Mouse (Mus musculus) G1E (cell line): ENCODE data around the gene Slc37a3. TPM values are rescaled to one million over a fixed set of nuclear protein-coding genes. Genes with fewer than 3 reads are reported as not detected.

Experiments used
- ATAC-seq: 2 replicates; pipeline ENCODE4 v1.8.0; 2016; ENCODE audit warnings: mild to moderate bottlenecking; ENCODE audit not compliant: insufficient number of reproducible peaks, poor library complexity, low FRiP score, severe bottlenecking; ENCODE audit errors: extremely low read depth
- DNase-seq: peaks from one replicate; pipeline ENCODE4 v3.0.0; 2012; ENCODE audit warnings: low spot score
- H3K27me3 ChIP-seq: 2 replicates; pipeline ENCODE4 v1.6.1; 2012; ENCODE audit warnings: mild to moderate bottlenecking, low read length, inconsistent platforms; ENCODE audit not compliant: insufficient read depth
- H3K36me3 ChIP-seq: replicated peaks from 2 replicates; pipeline ENCODE3; 2012; ENCODE audit warnings: mild to moderate bottlenecking, inconsistent platforms
- H3K4me1 ChIP-seq: 2 replicates; pipeline ENCODE4 v1.6.1; 2012; ENCODE audit warnings: low read depth, low read length, inconsistent platforms, mixed read lengths; ENCODE audit not compliant: insufficient read depth
- H3K4me3 ChIP-seq: 2 replicates; pipeline ENCODE4 v1.5.1; 2012; ENCODE audit warnings: low read depth, mild to moderate bottlenecking, inconsistent platforms, low read length, moderate library complexity, mixed read lengths
- H3K9me3 ChIP-seq: replicated peaks from 2 replicates; pipeline ENCODE4 v1.6.1; 2012; ENCODE audit warnings: inconsistent platforms
- CTCF ChIP-seq: IDR thresholded peaks from 2 replicates; pipeline ENCODE4 v1.5.1; 2012; ENCODE audit warnings: low read depth, low read length, inconsistent platforms, mixed read lengths
- GATA1 ChIP-seq: IDR thresholded peaks from 2 replicates; pipeline ENCODE4 v1.6.1; 2012; ENCODE audit warnings: borderline replicate concordance, low read length, inconsistent platforms, mixed read lengths
- GATA2 ChIP-seq: IDR thresholded peaks from 2 replicates; pipeline ENCODE4 v1.6.1; 2012; ENCODE audit warnings: low read depth, low read length, inconsistent platforms, borderline replicate concordance
- POLR2AphosphoS5 ChIP-seq: IDR thresholded peaks from 2 replicates; pipeline ENCODE4 v1.6.1; 2012; ENCODE audit warnings: low read depth, low read length, inconsistent platforms; ENCODE audit not compliant: insufficient replicate concordance
- TAL1 ChIP-seq: conservative IDR thresholded peaks from 2 replicates; pipeline ENCODE4 v1.6.1; 2012; ENCODE audit warnings: low read depth, low read length, inconsistent platforms, mixed read lengths
- polyA plus RNA-seq: library from polyadenylated mRNA; stranded (reverse); fragments of >175 nt; gene quantifications from 2 replicates; pipeline ENCODE4 v1.2.3, GENCODE M21; 2012
- total RNA-seq, 2 experiments: library from RNA; stranded (forward) in 1 of 2; stranded (reverse) in 1 of 2; fragments of 200-1000 nt in 1 of 2; fragments of >200 nt in 1 of 2; fragmentation: Nextera tagmentation in 1 of 2; gene quantifications; 2 replicates each; pipeline ENCODE4 v1.2.3; 2014 to 2017

Slc37a3 gene
- total and polyA plus RNA-seq, 3 experiments: 2.1 to 22.4 (median 18.0) TPM

GRCm38 (mm10) chr6:39301484-39301883 is 76.0 kb downstream of the Slc37a3 start:
- TF ChIP-seq GATA2 (no peak), CTCF (no peak), GATA1 (no peak), POLR2AphosphoS5 (no peak), TAL1 (no peak)
- ATAC-seq (peak; percentile 28), DNase-seq (peak; percentile 8)
- Histone ChIP-seq H3K36me3 (no peaks in the 10 kb centered on the region), H3K27me3 (peaks cover 22% of the 10 kb centered on the region), H3K4me3 (no peak overlapping the region), H3K4me1 (no peaks in the 10 kb centered on the region; the same call in 1 of the 2 replicates), H3K9me3 (no peaks in the 10 kb centered on the region)

- peaks cover 14% of the 10 kb centered on the region for H3K27me3 ChIP-seq
- no peaks in the 10 kb centered on the region; the same call in 1 of the 2 replicates for H3K4me1 ChIP-seq
- H3K4me3 ChIP-seq: no peak overlapping the region
- H3K9me3 ChIP-seq: no peaks in the 10 kb centered on the region
- no peak for ATAC-seq
- no peak for DNase-seq
- TF ChIP-seq GATA2 (no peak), GATA1 (no peak), TAL1 (no peak), POLR2AphosphoS5 (no peak), CTCF (no peak)
- H3K36me3 ChIP-seq: no peaks in the 10 kb centered on the region
Measured at GRCm38 (mm10) chr6:39297079-39297478, 80.4 kb downstream of the Slc37a3 start.

GRCm38 (mm10) chr6:39296474-39296873 is 81.0 kb downstream of the Slc37a3 start:
- Histone ChIP-seq H3K9me3 (no peaks in the 10 kb centered on the region), H3K4me3 (no peak overlapping the region), H3K27me3 (peaks cover 15% of the 10 kb centered on the region), H3K36me3 (no peaks in the 10 kb centered on the region), H3K4me1 (no peaks in the 10 kb centered on the region; the same call in 1 of the 2 replicates)
- TF ChIP-seq TAL1: no peak
- TF ChIP-seq CTCF: no peak
- no peak for TF ChIP-seq GATA2
- no peak for TF ChIP-seq GATA1
- TF ChIP-seq POLR2AphosphoS5: no peak
- ATAC-seq: no peak
- no peak for DNase-seq

- no peaks in the 10 kb centered on the region for H3K36me3 ChIP-seq
- no peak for DNase-seq
- H3K27me3 ChIP-seq: peaks cover 14% of the 10 kb centered on the region
- no peak overlapping the region for H3K4me3 ChIP-seq
- TF ChIP-seq GATA2 (no peak), CTCF (no peak), POLR2AphosphoS5 (no peak), TAL1 (no peak), GATA1 (no peak)
- no peak for ATAC-seq
- H3K9me3 ChIP-seq: no peaks in the 10 kb centered on the region
- no peaks in the 10 kb centered on the region; the same call in 1 of the 2 replicates for H3K4me1 ChIP-seq
Measured at GRCm38 (mm10) chr6:39295727-39296411, 81.6 kb downstream of the Slc37a3 start.

- no peak for DNase-seq
- H3K9me3 ChIP-seq: no peaks in the 10 kb centered on the region
- no peaks in the 10 kb centered on the region for H3K36me3 ChIP-seq
- H3K27me3 ChIP-seq: peaks cover 9% of the 10 kb centered on the region
- TF ChIP-seq GATA1 (no peak), POLR2AphosphoS5 (no peak), CTCF (no peak), GATA2 (no peak), TAL1 (no peak)
- ATAC-seq: no peak
- H3K4me1 ChIP-seq: peaks cover 4% of the 10 kb centered on the region; the same call in 1 of the 2 replicates
- H3K4me3 ChIP-seq: no peak overlapping the region
Measured at GRCm38 (mm10) chr6:39289721-39290120, 87.8 kb downstream of the Slc37a3 start.

GRCm38 (mm10) chr6:39287782-39288181 is 89.7 kb downstream of the Slc37a3 start:
- Histone ChIP-seq H3K4me1 (peaks cover 4% of the 10 kb centered on the region; the same call in 1 of the 2 replicates), H3K4me3 (no peak overlapping the region), H3K9me3 (no peaks in the 10 kb centered on the region), H3K27me3 (peaks cover 9% of the 10 kb centered on the region), H3K36me3 (no peaks in the 10 kb centered on the region)
- TF ChIP-seq GATA2: no peak
- TF ChIP-seq GATA1: no peak
- TF ChIP-seq POLR2AphosphoS5: no peak
- DNase-seq (no peak), ATAC-seq (no peak)
